Mouse (Mus musculus): ENCODE measurements around the gene Nrn1l. TPM values are rescaled to one million over a fixed set of nuclear protein-coding genes. Genes with fewer than 3 reads are reported as not detected.
A peak's percentile ranks its signal among the peaks of the same experiment; 100 is the strongest.

The Nrn1l gene
- polyA plus RNA-seq, 1 experiment from 2014 or later, result 0.40 TPM

DNA sequence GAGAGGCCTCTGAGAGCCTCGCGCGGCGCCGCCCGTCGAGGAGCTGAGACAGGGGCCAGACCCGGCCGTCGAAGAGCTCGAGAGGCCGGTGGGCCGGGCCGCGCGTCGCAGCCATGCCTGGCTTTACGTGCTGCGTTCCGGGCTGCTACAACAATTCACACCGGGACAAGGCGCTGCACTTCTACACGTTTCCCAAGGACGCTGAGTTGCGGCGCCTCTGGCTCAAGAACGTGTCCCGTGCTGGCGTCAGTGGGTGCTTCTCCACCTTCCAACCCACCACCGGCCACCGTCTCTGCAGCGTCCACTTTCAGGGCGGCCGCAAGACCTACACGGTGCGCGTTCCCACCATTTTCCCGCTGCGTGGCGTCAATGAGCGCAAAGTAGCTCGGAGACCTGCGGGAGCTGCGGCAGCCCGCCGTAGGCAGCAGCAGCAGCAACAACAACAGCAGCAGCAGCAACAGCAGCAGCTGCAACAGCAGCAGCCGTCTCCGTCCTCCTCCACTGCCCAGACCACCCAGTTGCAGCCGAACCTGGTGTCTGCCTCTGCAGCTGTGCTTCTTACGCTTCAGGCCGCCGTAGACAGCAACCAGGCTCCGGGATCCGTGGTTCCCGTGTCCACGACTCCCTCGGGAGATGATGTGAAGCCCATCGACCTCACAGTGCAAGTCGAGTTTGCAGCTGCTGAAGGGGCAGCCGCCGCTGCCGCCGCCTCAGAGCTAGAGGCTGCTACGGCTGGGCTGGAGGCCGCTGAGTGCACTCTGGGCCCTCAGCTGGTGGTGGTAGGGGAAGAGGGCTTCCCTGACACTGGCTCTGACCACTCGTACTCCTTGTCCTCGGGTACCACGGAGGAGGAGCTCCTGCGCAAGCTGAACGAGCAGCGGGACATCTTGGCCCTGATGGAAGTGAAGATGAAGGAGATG lies 37.9 kb upstream of the Nrn1l start:
- DNase-seq (ENCODE audit: low spot score, missing footprints), result peak; percentile 93
- under 1% methylated on average over 69 of the region's 71 CpGs for WGBS
- Histone ChIP-seq H3K36me3 (ENCODE audit: control insufficient read depth, insufficient read depth, low read length) (no peaks in the 10 kb centered on the region), H3K27me3 (ENCODE audit: control insufficient read depth, insufficient read depth, low read length) (no peaks in the 10 kb centered on the region), H3K9me3 (ENCODE audit: control insufficient read depth, low read length) (no peaks in the 10 kb centered on the region), H3K4me3 (ENCODE audit: low read depth, low read length) (peak overlapping the region; percentile 71), H3K27ac (ENCODE audit: low read depth, low read length) (peak overlapping the region; percentile 74), H3K4me1 (ENCODE audit: control insufficient read depth, insufficient read depth, low read length) (peaks cover 32% of the 10 kb centered on the region), H3K4me2 (peak overlapping the region; percentile 98), H3K9ac (ENCODE audit: low read length) (peak overlapping the region; percentile 61)
- peak; percentile 20 for ATAC-seq (ENCODE audit: low FRiP score)

DNA sequence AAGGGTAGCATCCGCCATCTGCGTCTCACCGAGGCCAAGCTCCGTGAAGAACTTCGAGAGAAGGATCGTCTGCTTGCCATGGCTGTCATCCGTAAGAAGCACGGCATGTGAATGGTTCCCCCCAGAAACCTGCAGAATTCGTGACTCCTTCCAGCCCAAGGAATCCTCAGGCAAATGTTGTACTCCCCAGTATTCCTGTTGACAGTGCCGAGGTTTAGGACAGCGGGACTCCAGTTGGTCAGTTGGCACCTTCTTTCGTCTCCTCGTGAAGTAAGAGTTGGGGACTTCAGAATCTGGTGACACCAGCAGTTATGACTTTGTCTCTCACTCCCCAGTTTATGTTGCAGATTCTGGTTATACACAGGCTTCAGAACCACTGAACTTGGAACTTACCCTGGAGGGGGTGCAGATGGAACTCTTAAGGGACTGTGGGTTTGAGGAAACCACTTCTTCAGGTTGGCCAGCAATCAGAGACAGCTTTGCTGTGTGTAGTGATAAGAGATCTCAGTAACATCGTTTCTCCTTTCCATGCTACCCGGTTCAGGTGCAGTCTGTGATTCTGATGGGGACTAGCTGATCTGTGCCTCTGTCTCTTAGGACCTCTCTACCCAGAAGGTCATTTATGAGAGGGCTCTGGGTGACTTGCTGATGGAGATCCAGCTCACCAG lies 37.1 kb upstream of the Nrn1l start:
- Histone ChIP-seq H3K27ac (ENCODE audit: low read depth, low read length) (no peak overlapping the region), H3K27me3 (ENCODE audit: control insufficient read depth, insufficient read depth, low read length) (no peaks in the 10 kb centered on the region), H3K4me2 (peak overlapping the region; percentile 98), H3K4me1 (ENCODE audit: control insufficient read depth, insufficient read depth, low read length) (peaks cover 29% of the 10 kb centered on the region), H3K4me3 (ENCODE audit: low read depth, low read length) (peak overlapping the region; percentile 71), H3K36me3 (ENCODE audit: control insufficient read depth, insufficient read depth, low read length) (no peaks in the 10 kb centered on the region), H3K9me3 (ENCODE audit: control insufficient read depth, low read length) (no peaks in the 10 kb centered on the region), H3K9ac (ENCODE audit: low read length) (peak overlapping the region; percentile 61)
- WGBS, result 26% methylated on average over 15 of the region's 15 CpGs
- no peak for DNase-seq (ENCODE audit: low spot score, missing footprints)
- no peak for ATAC-seq (ENCODE audit: low FRiP score)

DNA sequence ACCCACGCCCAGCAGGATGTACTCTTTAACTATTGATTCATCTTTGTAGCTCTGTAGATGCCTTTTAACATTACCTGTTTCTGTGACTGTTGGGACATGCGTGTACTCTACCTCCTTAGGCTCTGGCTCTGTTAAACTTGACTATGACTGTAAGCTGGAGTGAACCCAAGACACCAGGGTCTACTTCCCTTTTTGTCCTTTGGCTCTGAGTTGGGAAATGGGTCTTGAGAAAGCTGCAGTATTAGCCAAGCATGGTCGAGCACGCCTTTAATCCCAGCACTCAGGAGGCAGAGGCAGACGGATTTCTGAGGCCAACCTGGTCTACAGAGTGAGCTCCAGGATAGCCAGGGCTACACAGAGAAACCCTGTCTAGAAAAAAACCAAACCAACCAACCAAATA lies 34.9 kb upstream of the Nrn1l start:
- Histone ChIP-seq H3K36me3 (ENCODE audit: control insufficient read depth, insufficient read depth, low read length) (no peaks in the 10 kb centered on the region), H3K4me3 (ENCODE audit: low read depth, low read length) (no peak overlapping the region), H3K9me3 (ENCODE audit: control insufficient read depth, low read length) (no peaks in the 10 kb centered on the region), H3K4me1 (ENCODE audit: control insufficient read depth, insufficient read depth, low read length) (peaks cover 43% of the 10 kb centered on the region), H3K27ac (ENCODE audit: low read depth, low read length) (no peak overlapping the region), H3K9ac (ENCODE audit: low read length) (no peak overlapping the region), H3K4me2 (no peak overlapping the region), H3K27me3 (ENCODE audit: control insufficient read depth, insufficient read depth, low read length) (no peaks in the 10 kb centered on the region)
- DNase-seq (ENCODE audit: low spot score, missing footprints), result no peak
- WGBS, result 79% methylated on average over 5 of the region's 5 CpGs
- no peak for ATAC-seq (ENCODE audit: low FRiP score)

DNA sequence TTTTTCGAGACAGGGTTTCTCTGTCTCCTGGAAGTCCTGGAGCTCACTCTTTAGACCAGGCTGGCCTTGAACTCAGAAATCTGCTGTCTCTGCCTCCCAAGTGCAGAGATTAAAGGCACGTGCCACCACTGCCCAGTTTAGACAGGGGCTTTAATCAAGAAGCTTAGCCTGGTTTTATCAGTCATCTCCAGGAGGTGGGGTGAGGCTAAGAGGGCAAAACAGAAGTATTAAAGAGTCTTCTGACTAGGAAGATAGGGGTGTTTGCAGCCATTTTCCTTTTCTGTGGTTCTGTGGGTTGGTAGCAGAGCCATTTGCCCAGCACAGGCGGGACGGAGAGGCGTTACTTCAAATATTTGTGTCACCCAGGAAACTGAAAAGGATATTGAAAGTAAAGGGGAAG lies 34.1 kb upstream of the Nrn1l start:
- no peak overlapping the region for H3K27ac ChIP-seq (ENCODE audit: low read depth, low read length)
- 82% methylated on average over 5 of the region's 5 CpGs for WGBS
- DNase-seq (ENCODE audit: low spot score, missing footprints) (no peak), ATAC-seq (ENCODE audit: low FRiP score) (no peak)
- no peaks in the 10 kb centered on the region for H3K36me3 ChIP-seq (ENCODE audit: control insufficient read depth, insufficient read depth, low read length)
- H3K27me3 ChIP-seq (ENCODE audit: control insufficient read depth, insufficient read depth, low read length), result no peaks in the 10 kb centered on the region
- no peaks in the 10 kb centered on the region for H3K9me3 ChIP-seq (ENCODE audit: control insufficient read depth, low read length)
- no peak overlapping the region for H3K4me3 ChIP-seq (ENCODE audit: low read depth, low read length)
- H3K4me1 ChIP-seq (ENCODE audit: control insufficient read depth, insufficient read depth, low read length), result peaks cover 45% of the 10 kb centered on the region
- H3K4me2 ChIP-seq, result no peak overlapping the region
- no peak overlapping the region for H3K9ac ChIP-seq (ENCODE audit: low read length)

DNA sequence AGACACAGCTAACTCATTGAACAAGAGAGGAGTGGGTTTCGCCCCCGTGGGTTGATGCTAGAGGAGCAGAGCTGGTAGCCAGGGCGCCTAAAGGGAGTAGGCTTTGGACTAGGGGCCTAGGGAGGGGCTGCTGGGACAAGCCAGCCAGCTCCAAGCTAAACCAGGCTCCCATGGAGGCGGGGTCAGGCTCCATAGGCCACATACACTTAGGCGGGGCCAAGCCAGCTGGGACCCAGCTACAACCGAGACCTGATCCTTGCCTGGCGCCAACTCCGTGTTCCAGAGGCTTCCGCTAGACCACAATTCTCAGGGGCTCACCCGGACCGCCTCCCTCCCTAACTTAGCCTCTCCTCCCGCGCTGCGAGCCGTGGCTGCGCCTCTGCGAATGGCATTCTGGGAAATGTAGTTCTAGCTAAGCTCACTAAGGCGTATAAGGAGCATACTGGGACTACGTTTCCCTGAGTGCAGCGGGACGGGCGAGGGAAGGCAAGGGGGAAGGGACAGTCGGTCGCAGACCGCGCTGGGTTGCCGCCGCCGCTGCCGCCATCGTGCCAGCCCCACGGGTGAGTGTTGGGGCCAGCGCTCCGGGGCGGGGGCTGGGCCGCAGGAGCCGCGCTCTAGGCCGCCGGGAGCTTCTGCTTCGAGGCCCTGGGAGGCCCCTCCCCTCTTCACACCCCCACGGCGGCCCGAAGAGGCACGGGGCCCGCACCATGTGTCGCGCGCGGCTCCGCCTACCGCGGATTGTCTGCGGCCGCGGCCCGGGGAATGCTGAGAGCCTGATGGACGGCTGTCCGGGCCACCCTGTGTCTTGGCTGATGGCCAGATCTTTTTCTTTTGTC lies 33.0 kb upstream of the Nrn1l start, which contains the start of gene Nutf2:
Nutf2 (plus strand) TSS at position 438 of the 839 bp plus-strand sequence.
- H3K9me3 ChIP-seq (ENCODE audit: control insufficient read depth, low read length), result no peaks in the 10 kb centered on the region
- peak within 1 kb of the TSS; percentile 86 for H3K4me2 ChIP-seq
- WGBS, result under 1% methylated on average over 59 of the region's 59 CpGs
- no peaks in the 10 kb centered on the region for H3K27me3 ChIP-seq (ENCODE audit: control insufficient read depth, insufficient read depth, low read length)
- H3K4me3 ChIP-seq (ENCODE audit: low read depth, low read length), result peak within 1 kb of the TSS; percentile 95
- peak within 1 kb of the TSS; percentile 93 for H3K9ac ChIP-seq (ENCODE audit: low read length)
- peak within 1 kb of the TSS; percentile 66 for H3K27ac ChIP-seq (ENCODE audit: low read depth, low read length)
- peak; percentile 97 for ATAC-seq (ENCODE audit: low FRiP score)
- peak; percentile 98 for DNase-seq (ENCODE audit: low spot score, missing footprints)
- peaks cover 45% of the 10 kb centered on the region for H3K4me1 ChIP-seq (ENCODE audit: control insufficient read depth, insufficient read depth, low read length)
- no peaks in the 10 kb centered on the region for H3K36me3 ChIP-seq (ENCODE audit: control insufficient read depth, insufficient read depth, low read length)

DNA sequence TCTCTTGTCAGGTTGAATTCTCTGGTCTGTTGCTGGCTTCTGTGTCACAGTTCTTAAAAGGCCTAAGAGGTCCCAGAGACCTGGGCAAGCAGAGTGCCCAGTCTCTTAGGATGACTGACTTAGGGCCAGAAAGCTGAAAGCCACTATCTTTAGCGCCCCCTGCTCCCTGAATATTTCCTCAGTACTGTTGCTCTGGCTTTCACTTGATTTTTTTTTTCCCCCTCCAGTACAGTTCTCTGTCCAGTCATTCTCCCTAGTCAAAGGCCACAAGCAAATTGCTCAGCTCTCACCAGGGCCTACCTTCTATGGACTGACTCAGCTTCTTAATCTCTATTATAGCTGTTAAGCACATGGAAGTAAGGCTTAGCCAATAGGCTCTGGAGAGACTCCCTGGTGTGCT lies 31.4 kb upstream of the Nrn1l start:
- H3K4me1 ChIP-seq (ENCODE audit: control insufficient read depth, insufficient read depth, low read length), result peaks cover 33% of the 10 kb centered on the region
- ATAC-seq (ENCODE audit: low FRiP score) (no peak), DNase-seq (ENCODE audit: low spot score, missing footprints) (no peak)

DNA sequence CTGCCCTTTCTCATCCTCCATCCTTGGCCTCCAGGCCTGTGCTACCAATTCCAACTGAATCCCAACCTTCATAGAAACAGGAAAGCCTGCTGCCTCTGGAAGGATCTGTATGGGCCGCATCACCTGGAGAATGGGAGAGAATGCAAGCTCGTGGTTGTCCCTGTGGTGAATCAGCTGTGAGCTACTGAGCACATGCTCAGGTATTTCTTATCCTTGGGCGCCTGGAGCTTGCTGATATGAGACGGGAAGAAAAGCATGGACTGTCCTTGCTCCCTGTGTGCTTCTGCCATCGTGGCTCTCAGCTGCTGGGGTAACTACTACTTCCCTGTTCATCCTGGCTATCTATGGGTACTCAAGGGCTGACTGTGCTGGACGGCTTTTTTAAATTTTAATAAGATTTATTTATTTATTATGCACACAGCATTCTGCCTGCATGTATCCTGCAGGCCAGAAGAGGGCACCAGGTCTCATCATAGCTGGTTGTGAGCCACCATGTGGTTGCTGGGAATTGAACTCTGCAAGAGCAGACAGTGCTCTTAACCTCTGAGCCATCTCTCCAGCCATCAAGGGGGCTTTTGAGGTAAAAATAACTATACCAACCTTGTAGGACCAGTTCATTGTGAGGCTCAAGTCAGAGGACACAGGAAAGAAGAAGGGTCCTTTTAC lies 26.9 kb upstream of the Nrn1l start:
- no peak overlapping the region for H3K9ac ChIP-seq (ENCODE audit: low read length)
- no peak overlapping the region for H3K4me3 ChIP-seq (ENCODE audit: low read depth, low read length)
- no peaks in the 10 kb centered on the region for H3K9me3 ChIP-seq (ENCODE audit: control insufficient read depth, low read length)
- no peaks in the 10 kb centered on the region for H3K27me3 ChIP-seq (ENCODE audit: control insufficient read depth, insufficient read depth, low read length)
- ATAC-seq (ENCODE audit: low FRiP score), result no peak
- 82% methylated on average over 6 of the region's 6 CpGs for WGBS
- no peak overlapping the region for H3K4me2 ChIP-seq
- peaks cover 20% of the 10 kb centered on the region for H3K36me3 ChIP-seq (ENCODE audit: control insufficient read depth, insufficient read depth, low read length)
- DNase-seq (ENCODE audit: low spot score, missing footprints), result no peak
- no peak overlapping the region for H3K27ac ChIP-seq (ENCODE audit: low read depth, low read length)
- H3K4me1 ChIP-seq (ENCODE audit: control insufficient read depth, insufficient read depth, low read length), result peaks cover 13% of the 10 kb centered on the region

More for the DNA sequence above, 31.4 kb upstream of the Nrn1l start:
- peak overlapping the region; percentile 93 for H3K9ac ChIP-seq (ENCODE audit: low read length)
- H3K27me3 ChIP-seq (ENCODE audit: control insufficient read depth, insufficient read depth, low read length), result no peaks in the 10 kb centered on the region
- no peaks in the 10 kb centered on the region for H3K9me3 ChIP-seq (ENCODE audit: control insufficient read depth, low read length)
- peak overlapping the region; percentile 95 for H3K4me3 ChIP-seq (ENCODE audit: low read depth, low read length)
- peak overlapping the region; percentile 86 for H3K4me2 ChIP-seq
- 6% methylated on average over 1 of the region's 1 CpGs for WGBS
- peaks cover 10% of the 10 kb centered on the region for H3K36me3 ChIP-seq (ENCODE audit: control insufficient read depth, insufficient read depth, low read length)
- H3K27ac ChIP-seq (ENCODE audit: low read depth, low read length), result no peak overlapping the region

DNA sequence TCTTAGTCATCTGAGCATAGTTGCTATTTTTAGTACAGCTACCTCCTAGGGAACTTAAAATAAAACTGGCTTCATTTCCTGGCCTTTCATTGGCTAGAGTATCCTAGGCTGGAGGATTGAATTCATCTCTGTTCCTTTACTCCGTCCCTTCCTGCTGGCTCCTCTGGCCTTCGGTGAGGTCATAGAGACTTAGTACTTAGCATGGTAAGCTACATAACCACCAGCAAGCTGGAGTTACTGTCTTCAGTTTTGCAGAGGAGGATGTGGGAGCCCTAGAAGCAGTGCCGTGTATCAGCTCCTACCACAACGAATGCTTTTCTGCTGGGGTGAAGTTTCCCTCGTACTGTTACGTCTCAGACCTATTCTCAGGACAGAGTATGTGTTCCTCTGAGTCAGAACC lies 19.1 kb upstream of the Nrn1l start:
- DNase-seq (ENCODE audit: low spot score, missing footprints), result no peak
- no peak for ATAC-seq (ENCODE audit: low FRiP score)
- no peaks in the 10 kb centered on the region for H3K9me3 ChIP-seq (ENCODE audit: control insufficient read depth, low read length)
- H3K4me3 ChIP-seq (ENCODE audit: low read depth, low read length), result no peak overlapping the region
- no peaks in the 10 kb centered on the region for H3K4me1 ChIP-seq (ENCODE audit: control insufficient read depth, insufficient read depth, low read length)
- WGBS, result 91% methylated on average over 6 of the region's 6 CpGs
- no peaks in the 10 kb centered on the region for H3K27me3 ChIP-seq (ENCODE audit: control insufficient read depth, insufficient read depth, low read length)
- H3K4me2 ChIP-seq, result no peak overlapping the region
- H3K36me3 ChIP-seq (ENCODE audit: control insufficient read depth, insufficient read depth, low read length), result peaks cover 29% of the 10 kb centered on the region
- H3K27ac ChIP-seq (ENCODE audit: low read depth, low read length), result no peak overlapping the region
- H3K9ac ChIP-seq (ENCODE audit: low read length), result no peak overlapping the region
